Mouse (Mus musculus) erythroblast, embryonic 14.5 days (primary cell): Measurements from ENCODE around the gene Stk32b.

Experiments used
- GATA1 ChIP-seq: IDR thresholded peaks from 2 replicates; pipeline ENCODE4 v1.6.1; 2012; ENCODE audit warnings: low read length, inconsistent platforms, mixed read lengths
- TAL1 ChIP-seq: IDR thresholded peaks from 3 replicates; pipeline ENCODE4 v1.6.1; 2012; ENCODE audit warnings: low read length, inconsistent platforms, mixed read lengths

DNA sequence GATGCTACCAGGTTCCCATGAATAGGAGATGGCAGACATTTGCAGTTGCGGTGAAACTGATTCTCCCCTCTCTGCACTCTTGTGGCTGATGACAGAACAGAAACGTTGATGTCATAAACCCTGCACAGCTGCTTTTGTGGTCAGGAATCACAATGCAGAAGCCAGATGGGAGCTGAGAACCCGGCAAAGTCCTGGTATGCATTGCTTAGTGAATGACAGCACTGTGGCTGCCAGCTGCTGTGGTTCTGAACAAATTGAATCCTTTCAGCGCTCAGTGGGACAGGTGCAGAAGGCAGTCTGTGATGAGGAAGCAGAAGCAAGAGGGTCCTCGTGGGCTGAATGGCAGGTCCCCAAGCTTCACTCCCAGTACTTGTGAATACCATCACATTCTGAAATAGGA is 247.9 kb downstream of the Stk32b start:
- TF ChIP-seq GATA1 (no peak), TAL1 (no peak)
